Mouse (Mus musculus) thymus, adult 2 months (tissue): ENCODE data around the gene Rab3il1.

ENCODE experiments used
- CTCF ChIP-seq: fragments of 200-500 bp; IDR thresholded peaks from 2 replicates; pipeline ENCODE4 v1.5.1; 2012; ENCODE audit warnings: mild to moderate bottlenecking, control low read depth, low read length, moderate library complexity, borderline replicate concordance; ENCODE audit not compliant: control insufficient read depth, poor library complexity, insufficient read depth; ENCODE audit errors: extremely low read depth
- POLR2A ChIP-seq: fragments of 200-500 bp; IDR thresholded peaks from 2 replicates; pipeline ENCODE4 v1.6.1; 2012; ENCODE audit warnings: mild to moderate bottlenecking, low read length, control low read depth, moderate library complexity; ENCODE audit not compliant: control insufficient read depth, poor library complexity, insufficient read depth; ENCODE audit errors: extremely low read depth

GRCm38 (mm10) chr19:10071892-10072291 is 70.4 kb downstream of the Rab3il1 start:
- TF ChIP-seq CTCF (no peak), POLR2A (no peak)
